Mouse (Mus musculus) testis, adult 2 months (tissue): ENCODE measurements at regions not wholly inside any gene's neighbourhood (a gene's known extent, or its start where the extent isn't known, plus 50 kb on each side); places are given as distances from the start of the nearest gene placed in this dataset.

Experiments used
- CTCF ChIP-seq: fragments of 200-500 bp; IDR thresholded peaks from 2 replicates; pipeline ENCODE4 v1.5.1; 2012; ENCODE audit warnings: low read depth, mild to moderate bottlenecking, inconsistent platforms, low read length, moderate library complexity; ENCODE audit not compliant: control insufficient read depth, insufficient read depth, insufficient replicate concordance
- POLR2A ChIP-seq: fragments of 200-500 bp; IDR thresholded peaks from 2 replicates; pipeline ENCODE4 v1.6.1; 2012; ENCODE audit warnings: low read depth, mild to moderate bottlenecking, inconsistent platforms, low read length, moderate library complexity; ENCODE audit not compliant: control insufficient read depth

DNA sequence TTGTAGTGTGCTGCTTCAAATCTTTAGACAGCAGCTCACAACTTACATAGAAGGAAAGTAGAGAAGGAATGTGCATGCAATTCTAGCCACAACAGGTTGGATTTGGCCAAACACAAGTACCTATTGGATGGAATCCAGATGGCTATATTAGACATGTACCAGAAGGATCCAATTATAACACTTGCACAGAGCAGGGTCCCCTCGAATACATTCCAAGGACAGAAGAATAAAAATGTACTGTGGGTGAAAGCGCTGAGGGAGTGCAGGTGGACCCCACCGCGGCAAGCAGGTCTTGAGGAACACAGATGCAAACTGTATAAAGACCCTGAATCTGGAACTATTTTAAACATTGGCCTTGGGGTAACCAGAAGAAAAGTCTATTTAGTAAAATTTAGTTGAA is 497.8 kb upstream of the Adgrl2 start:
- TF ChIP-seq CTCF (no peak), POLR2A (no peak)
